ENCODE assay signal across 8 mouse cellular contexts in the genomic region with DNA sequence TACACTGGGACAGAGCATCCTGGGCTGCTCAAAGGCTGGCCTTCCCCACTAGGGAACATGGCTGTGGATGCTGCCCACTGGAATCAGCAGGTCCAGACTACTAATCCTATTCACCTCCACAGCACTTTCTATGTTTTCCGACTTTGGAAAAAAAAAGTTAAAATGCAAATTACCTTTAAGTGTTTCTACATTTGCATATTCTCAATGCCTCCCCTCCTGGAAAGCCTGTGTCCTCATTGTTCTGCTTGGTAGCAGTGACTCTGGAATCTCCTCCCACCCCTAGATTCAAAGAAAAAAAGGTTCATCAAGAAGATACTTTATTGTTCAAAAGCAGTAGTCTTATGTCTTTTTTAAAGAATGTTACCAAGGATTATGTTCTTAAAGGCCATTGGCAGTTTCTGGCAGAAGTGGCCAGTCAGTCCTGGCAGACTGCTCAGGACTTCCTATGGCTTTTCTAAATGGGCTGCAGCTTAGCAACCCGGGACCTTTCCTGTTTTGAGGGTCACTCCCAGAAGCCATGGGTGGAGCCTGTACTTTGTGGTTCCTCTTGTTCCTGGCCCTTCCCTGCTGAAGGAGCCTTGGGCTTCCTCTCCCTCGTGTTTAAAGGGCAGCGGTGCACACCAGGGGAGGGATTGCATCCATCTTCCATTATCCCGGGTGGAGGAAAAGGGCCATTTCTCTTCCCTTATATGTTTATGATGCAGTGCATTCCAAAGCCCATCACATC. TPM values are rescaled to one million over a fixed set of nuclear protein-coding genes. Genes with fewer than 3 reads are reported as not detected.
DNase-seq lines count a peak whose midpoint lies in the region; ATAC-seq lines count a peak whose summit lies in the region.

No protein-coding gene starts in this region.

- H3K4me3 ChIP-seq in megakaryocyte, embryonic 14.5 days (replicated peaks), result peak overlapping the region; percentile 66

- peak; percentile 58 to 81 for DNase-seq in kidney, postnatal 25 days
- peak; percentile 26 for DNase-seq in skeletal muscle tissue, adult 2 months (ENCODE audit: low read depth, low spot score)
- DNase-seq in thymus, postnatal 4 days, result no peak
- DNase-seq in ovary, postnatal 14 days (ENCODE audit: low spot score), result no peak
- DNase-seq in cerebellum, postnatal 4 days (ENCODE audit: low spot score in 2 of 2), result no peak

- H3K4me1 ChIP-seq in megakaryocyte, embryonic 14.5 days, result peaks cover 80% of the 10 kb centered on the region

- no peak for ATAC-seq in megakaryocyte, adult 5-6 weeks (ENCODE audit: poor library complexity, severe bottlenecking)
- ATAC-seq in granulocyte monocyte progenitor cell, adult 5-6 weeks (replicated peaks; ENCODE audit: poor library complexity, severe bottlenecking), result peak; percentile 46; the same call in 1 of the 2 replicates

- H3K9me3 ChIP-seq in megakaryocyte, embryonic 14.5 days, result no peaks in the 10 kb centered on the region

- peaks cover 11% of the 10 kb centered on the region for H3K36me3 ChIP-seq in megakaryocyte, embryonic 14.5 days (replicated peaks; ENCODE audit: low read length)

- H3K27me3 ChIP-seq in megakaryocyte, embryonic 14.5 days (replicated peaks), result no peaks in the 10 kb centered on the region

RNA-seq across cellular contexts. Expression of a gene that starts 54.5 kb away (rescaled TPM):
- polyA plus RNA-seq in megakaryocyte, embryonic 14.5 days (2012; ENCODE audit: insufficient read depth, low replicate concordance), result 68.4 and 75.9 TPM in 2 replicates
- total RNA-seq in megakaryocyte, adult 5-6 weeks (2015), result not detected in 2 replicates
- total RNA-seq in megakaryocyte, adult 5-6 weeks (2017), result not detected in 2 replicates
- total RNA-seq in granulocyte monocyte progenitor cell, adult 5-6 weeks (2014; fragmentation: Nextera tagmentation), result 1.2 TPM in 1 of 2 replicates, not detected in the other
- total RNA-seq in granulocyte monocyte progenitor cell, adult 5-6 weeks (2017), result 0.47 and 2.7 TPM in 2 replicates

Comparison
In these comparisons a context has a peak if more than half of its experiments do, and no peak if none do; other contexts are left out.
1. DNase-seq: peak in kidney, postnatal 25 days (2 of 2) and skeletal muscle tissue, adult 2 months (single experiment); none in thymus, postnatal 4 days (single experiment), ovary, postnatal 14 days (single experiment) and cerebellum, postnatal 4 days (0 of 2).